Mouse (Mus musculus): ENCODE results near the gene Capza1. TPM values are rescaled to one million over a fixed set of nuclear protein-coding genes. Genes with fewer than 3 reads are reported as not detected.

The Capza1 gene
- 100 to 1,000 TPM; 231 to 274 TPM for total RNA-seq (2023)

GRCm38 (mm10) chr3:104863786-104864650 lies at the start of gene Capza1, which contains the start of gene St7l:
Gene Capza1 (minus strand): TSS chr3:104864505.
Gene St7l (plus strand): TSS chr3:104864005.

GRCm38 (mm10) chr3:104817991-104818748 lies 46.1 kb downstream of the Capza1 start, which contains the start of gene Mov10:
Gene Mov10 (minus strand): TSS chr3:104818563.

GRCm38 (mm10) chr3:104788075-104788474 lies 76.2 kb downstream of the Capza1 start, which contains the start of gene Rhoc:
Gene Rhoc (plus strand): TSS chr3:104788375.

GRCm38 (mm10) chr3:104781471-104781903 lies 82.8 kb downstream of the Capza1 start, which contains the start of gene Fam19a3:
Gene Fam19a3 (minus strand): TSS chr3:104781840.

GRCm38 (mm10) chr3:104780561-104781420 lies 83.5 kb downstream of the Capza1 start, which contains the start of gene Ppm1j:
Gene Ppm1j (plus strand): TSS chr3:104781056.

Other genes with a start within 250 kb of the Capza1 start
- gene Slc16a1, start 225.8 kb downstream of the Capza1 start, total RNA-seq (2023): 10 to 100 TPM; 13.4 to 20.8 TPM
- gene Ppm1j, start 83.4 kb downstream of the Capza1 start, total RNA-seq (2023): not detected
- not detected for gene Fam19a3, start 82.7 kb downstream of the Capza1 start, total RNA-seq (2023)
- 10 to 100 TPM; 17.7 to 23.4 TPM for gene Rhoc, start 76.1 kb downstream of the Capza1 start, total RNA-seq (2023)
- 10 to 100 TPM; 54.0 to 73.3 TPM for gene Mov10, start 45.9 kb downstream of the Capza1 start, total RNA-seq (2023)
- 10 to 100 TPM; 25.9 to 27.2 TPM for gene St7l, start 500 bp downstream of the Capza1 start, total RNA-seq (2023)
- gene Wnt2b, start 97.4 kb upstream of the Capza1 start, total RNA-seq (2023): not detected
- gene Cttnbp2nl, start 188.6 kb upstream of the Capza1 start, total RNA-seq (2023): under 1 TPM; 0.44 to 0.46 TPM
- gene 4930564D02Rik, start 202.3 kb upstream of the Capza1 start, total RNA-seq (2023): not detected

All from neutrophil, adult 83 days (primary cell).